Mouse (Mus musculus) E14TG2a.4 (cell line): ENCODE measurements around the gene Gin1.
"Not testable (repeated sequence)": the region's sequence is repeated elsewhere in the genome, so short reads cannot be mapped to it uniquely, and the experiment has no call there.

Experiments used
- H3K27me3 ChIP-seq: 2 replicates; pipeline ENCODE4 v1.6.1; 2014; ENCODE audit warnings: low read length, control low read depth; ENCODE audit not compliant: insufficient read depth
- H3K36me3 ChIP-seq: 2 replicates; pipeline ENCODE4 v1.6.1; 2014; ENCODE audit warnings: low read length, control low read depth; ENCODE audit not compliant: insufficient read depth
- H3K4me1 ChIP-seq: replicated peaks from 2 replicates; pipeline ENCODE4 v1.6.1; 2014; ENCODE audit warnings: low read depth, low read length, control low read depth
- H3K4me3 ChIP-seq: replicated peaks from 2 replicates; pipeline ENCODE4 v1.5.1; 2014; ENCODE audit warnings: mild to moderate bottlenecking, low read length
- H3K9me3 ChIP-seq: 2 replicates; pipeline ENCODE4 v1.6.1; 2014; ENCODE audit warnings: low read length, control low read depth
- CTCF ChIP-seq: conservative IDR thresholded peaks from 2 replicates; pipeline ENCODE4 v1.5.1; 2014; ENCODE audit warnings: low read length
- NANOG ChIP-seq: IDR thresholded peaks from 2 replicates; pipeline ENCODE4 v1.6.1; 2014; ENCODE audit warnings: borderline replicate concordance, low read length, mixed read lengths
- POU5F1 ChIP-seq: IDR thresholded peaks from 2 replicates; pipeline ENCODE4 v1.6.1; 2014; ENCODE audit warnings: low read length, borderline replicate concordance

The Gin1 gene

DNA sequence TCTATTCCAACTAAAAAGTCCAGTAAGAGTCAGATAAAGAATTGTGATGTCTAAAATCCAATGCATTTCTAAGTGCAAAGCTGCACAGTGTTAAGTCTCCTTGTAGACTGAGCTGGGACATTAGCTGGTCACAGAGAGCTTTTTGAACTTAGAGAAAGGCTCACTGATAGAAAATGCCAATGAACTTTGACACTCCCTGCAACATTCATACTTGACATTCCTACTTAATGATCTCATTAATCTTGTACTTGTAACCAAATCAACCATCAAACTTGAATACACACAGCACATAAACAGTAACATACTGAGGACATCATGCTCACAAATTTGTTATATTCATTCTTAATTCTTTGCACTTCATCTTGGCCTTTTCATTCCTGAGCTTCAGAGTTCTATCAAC lies 10.1 kb upstream of the Gin1 start:
- Histone ChIP-seq H3K36me3 (peaks cover 22% of the 10 kb centered on the region; the same call in 1 of the 2 replicates), H3K9me3 (no peaks in the 10 kb centered on the region), H3K4me3 (no peak overlapping the region), H3K27me3 (no peaks in the 10 kb centered on the region), H3K4me1 (peaks cover 23% of the 10 kb centered on the region)
- no peak for TF ChIP-seq POU5F1
- TF ChIP-seq NANOG = no peak
- TF ChIP-seq CTCF = no peak

DNA sequence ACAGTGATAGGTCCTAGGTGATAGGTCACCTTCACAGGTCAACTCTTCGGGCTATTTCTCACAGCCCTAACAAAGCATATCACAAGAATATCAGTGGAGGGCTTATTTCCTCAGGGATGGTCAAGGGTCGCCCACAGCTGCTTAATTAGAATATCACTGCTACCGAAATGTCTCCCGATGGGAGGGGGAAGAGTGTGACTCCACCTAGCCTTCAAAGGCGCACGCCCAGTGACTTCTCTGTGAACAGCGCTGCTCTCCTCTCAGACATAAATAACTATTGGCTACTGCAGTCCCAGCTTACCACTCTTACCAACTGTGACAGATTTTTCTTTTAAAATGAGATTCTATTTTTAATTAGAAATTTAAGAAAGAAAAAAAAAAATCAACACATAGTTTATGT lies 9.4 kb upstream of the Gin1 start:
- no peaks in the 10 kb centered on the region for H3K9me3 ChIP-seq
- TF ChIP-seq CTCF (no peak), NANOG (no peak)
- H3K4me3 ChIP-seq = no peak overlapping the region

DNA sequence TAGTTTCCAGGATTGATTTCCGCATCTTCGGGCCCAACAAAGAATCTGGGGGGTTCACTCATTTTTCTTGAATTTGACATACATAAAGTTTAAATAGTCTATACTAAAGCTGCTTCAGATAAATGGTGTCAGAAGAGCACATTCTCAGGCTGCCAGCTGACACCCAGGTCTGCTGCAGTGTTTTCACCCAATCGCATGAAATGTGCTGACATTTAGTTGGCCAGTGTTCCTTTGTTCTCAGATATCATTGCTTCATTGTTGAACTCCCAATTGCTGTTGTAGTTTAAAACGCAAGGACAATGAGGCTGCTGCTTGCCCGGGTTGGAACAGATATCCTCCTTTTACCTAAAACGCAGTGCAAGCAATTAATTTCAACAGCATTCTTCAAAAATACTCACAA lies 8.5 kb upstream of the Gin1 start:
- H3K4me3 ChIP-seq = no peak overlapping the region
- H3K9me3 ChIP-seq = no peaks in the 10 kb centered on the region
- H3K4me1 ChIP-seq = peaks cover 36% of the 10 kb centered on the region
- peaks cover 10% of the 10 kb centered on the region; the same call in 1 of the 2 replicates for H3K36me3 ChIP-seq
- TF ChIP-seq NANOG (no peak), CTCF (no peak), POU5F1 (no peak)
- H3K27me3 ChIP-seq = no peaks in the 10 kb centered on the region

More for the DNA sequence above, 9.4 kb upstream of the Gin1 start:
- Histone ChIP-seq H3K36me3 (peaks cover 14% of the 10 kb centered on the region; the same call in 1 of the 2 replicates), H3K27me3 (no peaks in the 10 kb centered on the region), H3K4me1 (peaks cover 30% of the 10 kb centered on the region)

DNA sequence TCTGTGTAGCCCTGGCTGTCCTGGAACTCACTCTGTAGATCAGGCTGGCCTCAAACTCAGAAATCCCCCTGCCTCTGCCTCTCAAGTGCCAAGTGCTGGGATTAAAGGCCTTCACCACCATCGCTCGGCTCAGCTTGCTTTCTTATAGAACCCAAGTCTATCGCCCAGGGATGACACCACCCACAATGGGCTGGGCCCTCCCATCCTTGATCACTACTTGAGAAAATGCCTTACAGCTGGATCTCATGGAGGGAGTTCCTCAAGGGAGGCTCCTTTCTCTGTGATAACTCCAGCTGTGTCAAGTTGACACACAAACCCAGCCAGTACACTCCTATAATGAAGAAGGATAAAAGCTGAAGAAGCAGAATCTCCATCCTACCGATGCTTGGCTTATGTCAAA lies 4.3 kb upstream of the Gin1 start:
- H3K4me3 ChIP-seq, H3K9me3 ChIP-seq, H3K36me3 ChIP-seq, H3K27me3 ChIP-seq: not testable (repeated sequence)
- peaks cover 36% of the 10 kb centered on the region for H3K4me1 ChIP-seq

DNA sequence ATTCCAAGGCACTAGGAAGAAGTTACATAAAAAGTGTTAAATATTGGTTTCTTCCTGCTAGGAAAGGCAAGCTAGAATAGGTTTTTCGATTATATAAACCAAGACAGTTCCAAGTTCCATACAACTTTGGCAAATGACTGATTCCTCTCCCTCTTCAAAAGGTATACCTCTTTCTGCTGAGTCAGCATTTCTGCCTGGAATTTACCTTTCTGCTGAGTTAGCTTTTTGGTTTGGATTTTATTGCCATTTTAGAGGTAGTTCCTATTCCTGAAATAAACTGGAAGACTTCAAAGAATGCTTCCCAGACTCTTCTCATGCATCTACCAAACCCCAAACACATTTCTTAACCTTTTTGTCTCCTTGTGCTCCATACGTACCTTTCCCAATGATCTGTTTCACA lies 1.9 kb upstream of the Gin1 start:
- H3K4me1 ChIP-seq = peaks cover 32% of the 10 kb centered on the region
- H3K27me3 ChIP-seq = no peaks in the 10 kb centered on the region
- TF ChIP-seq NANOG = no peak
- no peak for TF ChIP-seq CTCF
- no peak for TF ChIP-seq POU5F1
- H3K4me3 ChIP-seq = no peak overlapping the region
- H3K36me3 ChIP-seq = no peaks in the 10 kb centered on the region
- H3K9me3 ChIP-seq = no peaks in the 10 kb centered on the region

DNA sequence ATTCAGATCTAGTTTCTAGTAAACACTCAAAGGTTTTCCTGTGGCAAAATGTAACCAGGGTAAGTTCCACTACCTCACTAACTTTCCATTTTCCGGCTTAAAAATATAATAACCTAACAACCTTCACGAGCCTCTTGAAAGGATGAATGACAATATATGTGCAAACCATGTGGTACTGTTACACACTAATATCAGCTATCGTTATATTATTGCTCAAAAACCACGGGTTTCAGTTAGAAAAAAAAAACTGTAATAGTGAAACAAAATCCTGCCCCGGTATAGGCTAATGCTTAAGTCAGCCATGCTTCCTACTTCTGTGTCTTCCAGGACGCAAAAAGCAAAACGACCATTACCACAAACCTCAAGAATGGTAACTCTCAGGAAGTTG lies 1.1 kb upstream of the Gin1 start:
- TF ChIP-seq POU5F1 (no peak), CTCF (no peak), NANOG (no peak)
- Histone ChIP-seq H3K4me1 (peaks cover 32% of the 10 kb centered on the region), H3K4me3 (peak overlapping the region; percentile 98)

DNA sequence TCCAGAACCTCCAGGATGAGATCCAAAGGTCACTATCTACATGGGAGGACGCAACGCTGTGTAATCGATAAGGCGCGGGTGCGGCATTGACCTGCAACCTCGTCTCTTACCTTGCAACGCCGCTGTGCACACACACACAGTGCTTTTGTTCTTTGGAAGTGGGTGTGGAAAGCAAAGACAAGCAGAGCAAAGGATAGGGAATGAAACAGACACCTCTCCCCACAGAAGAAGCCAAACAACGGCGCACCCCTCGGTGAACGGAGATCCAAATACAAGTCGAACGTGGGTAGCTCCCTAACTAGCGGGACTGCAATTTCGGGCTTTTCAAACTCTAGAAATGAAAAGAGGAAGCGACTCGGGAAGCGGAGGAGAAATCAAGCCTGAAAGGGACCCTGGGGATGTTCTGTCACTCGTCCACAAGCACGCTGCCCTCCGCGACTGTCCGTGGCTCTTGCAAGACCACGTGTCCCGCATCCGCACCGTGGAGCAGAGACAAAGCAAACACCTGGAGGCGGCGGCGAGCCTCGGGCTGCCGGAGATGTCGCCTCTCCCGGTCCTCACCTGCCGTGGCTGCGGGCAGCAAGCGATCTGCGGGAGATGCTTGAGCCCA lies 573 bp upstream of the Gin1 start:
- Histone ChIP-seq H3K4me3 (peak overlapping the region; percentile 98), H3K4me1 (peaks cover 32% of the 10 kb centered on the region), H3K9me3 (no peaks in the 10 kb centered on the region), H3K27me3 (no peaks in the 10 kb centered on the region), H3K36me3 (no peaks in the 10 kb centered on the region)
- TF ChIP-seq NANOG (no peak), POU5F1 (no peak), CTCF (no peak)

More for the DNA sequence above, 1.1 kb upstream of the Gin1 start:
- no peaks in the 10 kb centered on the region for H3K27me3 ChIP-seq
- H3K36me3 ChIP-seq = no peaks in the 10 kb centered on the region
- no peaks in the 10 kb centered on the region for H3K9me3 ChIP-seq

DNA sequence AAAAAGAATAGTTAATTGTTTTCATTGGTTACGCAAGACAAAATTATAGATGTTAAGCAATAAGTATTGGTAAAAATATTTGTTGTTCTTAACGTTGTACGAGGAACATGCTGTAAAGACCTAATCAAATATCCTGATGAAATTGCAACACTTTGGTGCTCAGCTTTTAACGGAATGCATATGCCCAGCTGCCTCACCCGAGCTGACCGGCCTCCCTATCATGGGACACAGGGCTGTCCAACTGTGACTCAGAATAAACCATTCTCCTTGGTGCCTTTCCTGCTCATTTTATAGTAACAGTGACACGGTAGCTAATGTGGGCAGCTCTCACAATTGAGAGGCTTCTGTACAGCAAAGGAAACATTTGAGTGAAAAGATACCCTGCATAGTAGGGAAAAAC lies 1.1 kb downstream of the Gin1 start:
- H3K36me3 ChIP-seq = no peaks in the 10 kb centered on the region
- peaks cover 19% of the 10 kb centered on the region for H3K4me1 ChIP-seq
- no peak for TF ChIP-seq CTCF
- no peak for TF ChIP-seq NANOG
- TF ChIP-seq POU5F1 = no peak
- no peaks in the 10 kb centered on the region for H3K27me3 ChIP-seq
- no peaks in the 10 kb centered on the region for H3K9me3 ChIP-seq
- H3K4me3 ChIP-seq = peak overlapping the region; percentile 98

DNA sequence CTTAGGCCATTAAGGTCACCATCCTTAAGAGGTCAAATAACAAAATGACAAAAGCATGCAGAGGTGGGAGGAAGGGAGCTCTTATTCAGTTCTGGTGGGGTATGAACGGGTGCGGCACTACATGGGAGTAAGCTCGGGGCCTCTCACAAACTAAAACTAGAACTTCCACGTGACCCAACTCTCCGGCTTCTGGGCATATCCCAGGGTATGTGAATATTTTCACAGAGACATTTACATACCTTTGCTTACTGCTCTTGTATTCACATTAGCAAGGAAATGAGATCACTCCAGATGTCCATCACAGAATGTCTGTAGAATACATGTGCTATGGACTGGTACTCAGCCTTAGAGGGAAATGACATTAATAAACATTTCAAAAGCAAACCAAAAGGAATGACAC lies 1.8 kb downstream of the Gin1 start:
- Histone ChIP-seq H3K4me3 (no peak overlapping the region), H3K9me3 (no peaks in the 10 kb centered on the region), H3K36me3 (no peaks in the 10 kb centered on the region), H3K27me3 (no peaks in the 10 kb centered on the region), H3K4me1 (peaks cover 18% of the 10 kb centered on the region)
- TF ChIP-seq POU5F1 (no peak), CTCF (no peak; the same call in 1 of the 2 replicates), NANOG (no peak)
